Mouse (Mus musculus) limb, embryonic 12.5 days (tissue): ENCODE results near the gene Inpp5d. TPM values are rescaled to one million over a fixed set of nuclear protein-coding genes. Genes with fewer than 3 reads are reported as not detected.

Source experiments
- ATAC-seq: fragments of 200-750 bp; cut with Nextera tagmentation; 2 replicates; pipeline ENCODE4 v1.8.0; 2017; ENCODE audit warnings: low read depth, moderate TSS enrichment; ENCODE audit not compliant: insufficient number of reproducible peaks, insufficient read depth, low FRiP score, low TSS enrichment
- H3K27ac ChIP-seq: fragments of 300-500 bp; sonication (generic); 2 replicates; pipeline ENCODE4 v1.5.1; 2016; ENCODE audit warnings: mild to moderate bottlenecking, moderate library complexity
- H3K27me3 ChIP-seq: fragments of 300-500 bp; sonication (generic); 2 replicates; pipeline ENCODE4 v1.6.1; 2016; ENCODE audit warnings: mild to moderate bottlenecking, moderate library complexity
- H3K36me3 ChIP-seq: fragments of 300-500 bp; sonication (generic); 2 replicates; pipeline ENCODE4 v1.6.1; 2016; ENCODE audit warnings: mild to moderate bottlenecking, moderate library complexity
- H3K4me1 ChIP-seq: fragments of 300-500 bp; sonication (generic); replicated peaks from 2 replicates; pipeline ENCODE4 v1.6.1; 2016
- H3K4me2 ChIP-seq: fragments of 300-500 bp; sonication (generic); 2 replicates; pipeline ENCODE4 v1.6.1; 2016; ENCODE audit warnings: mild to moderate bottlenecking, moderate library complexity
- H3K4me3 ChIP-seq: fragments of 300-500 bp; sonication (generic); replicated peaks from 2 replicates; pipeline ENCODE4 v1.5.1; 2016; ENCODE audit warnings: mild to moderate bottlenecking
- H3K9ac ChIP-seq: fragments of 300-500 bp; sonication (generic); replicated peaks from 2 replicates; pipeline ENCODE4 v1.6.1; 2016; ENCODE audit warnings: mild to moderate bottlenecking, moderate library complexity
- H3K9me3 ChIP-seq: fragments of 300-500 bp; sonication (generic); 2 replicates; pipeline ENCODE4 v1.6.1; 2016; ENCODE audit warnings: mild to moderate bottlenecking, moderate library complexity
- WGBS: fragments of 180-500 bp; shearing (Covaris S2); methylation state at CpG from one replicate; pipeline ENCODE4 v1.1.7; 2016; 5-methylcytosine and 5-hydroxymethylcytosine counted together
- polyA plus RNA-seq: library from polyadenylated mRNA; unstranded; fragments of >200 nt; fragmentation: Nextera tagmentation; extraction: Ambion mirVana; gene quantifications from 2 replicates; pipeline ENCODE4 v1.2.1, GENCODE M21; 2016

Inpp5d gene
- polyA plus RNA-seq, 1 experiment from 2014 or later = 3.6 TPM

GRCm38 (mm10) chr1:87709661-87710270 is 89.7 kb downstream of the Inpp5d start:
- no peak overlapping the region for H3K4me3 ChIP-seq
- no peaks in the 10 kb centered on the region for H3K4me1 ChIP-seq
- WGBS = 81% methylated on average over 7 of the region's 7 CpGs
- H3K9ac ChIP-seq = no peak overlapping the region
- ATAC-seq = no peak
- 0 out of 2 replicates have a peak, but pooled peaks cover 4% of the 10 kb centered on the region for H3K9me3 ChIP-seq
- no peak overlapping the region for H3K27ac ChIP-seq
- no peak overlapping the region for H3K4me2 ChIP-seq
- no peaks in the 10 kb centered on the region for H3K36me3 ChIP-seq
- no peaks in the 10 kb centered on the region for H3K27me3 ChIP-seq

- ATAC-seq = no peak
- Histone ChIP-seq H3K27me3 (no peaks in the 10 kb centered on the region), H3K4me2 (no peak overlapping the region), H3K27ac (no peak overlapping the region), H3K4me1 (no peaks in the 10 kb centered on the region), H3K9me3 (0 out of 2 replicates have a peak, but pooled peaks cover 4% of the 10 kb centered on the region), H3K36me3 (no peaks in the 10 kb centered on the region), H3K9ac (no peak overlapping the region), H3K4me3 (no peak overlapping the region)
- WGBS = 85% methylated on average over 10 of the region's 10 CpGs
Measured at GRCm38 (mm10) chr1:87711938-87712613, 92.0 kb downstream of the Inpp5d start.

- Histone ChIP-seq H3K9me3 (0 out of 2 replicates have a peak, but pooled peaks cover 4% of the 10 kb centered on the region), H3K4me1 (no peaks in the 10 kb centered on the region), H3K4me2 (no peak overlapping the region), H3K36me3 (no peaks in the 10 kb centered on the region), H3K27me3 (no peaks in the 10 kb centered on the region), H3K4me3 (no peak overlapping the region), H3K9ac (no peak overlapping the region), H3K27ac (no peak overlapping the region)
- no peak for ATAC-seq
- 57% methylated on average over 1 of the region's 1 CpGs for whole genome bisulfite sequencing
Measured at GRCm38 (mm10) chr1:87712614-87712971, 92.5 kb downstream of the Inpp5d start.

GRCm38 (mm10) chr1:87721382-87721781 is 101.3 kb downstream of the Inpp5d start:
- H3K27ac ChIP-seq = no peak overlapping the region
- no peaks in the 10 kb centered on the region for H3K27me3 ChIP-seq
- no peak overlapping the region for H3K9ac ChIP-seq
- H3K4me1 ChIP-seq = no peaks in the 10 kb centered on the region
- no peak overlapping the region for H3K4me3 ChIP-seq
- H3K36me3 ChIP-seq = no peaks in the 10 kb centered on the region
- 0 out of 2 replicates have a peak, but pooled peaks cover 5% of the 10 kb centered on the region for H3K9me3 ChIP-seq
- no peak overlapping the region for H3K4me2 ChIP-seq
- no peak for ATAC-seq
- 31% methylated on average over 8 of the region's 8 CpGs for WGBS

- no peak for ATAC-seq
- no peak overlapping the region for H3K4me3 ChIP-seq
- WGBS = 39% methylated on average over 2 of the region's 2 CpGs
- no peak overlapping the region for H3K4me2 ChIP-seq
- H3K36me3 ChIP-seq = no peaks in the 10 kb centered on the region
- no peaks in the 10 kb centered on the region for H3K4me1 ChIP-seq
- H3K27me3 ChIP-seq = no peaks in the 10 kb centered on the region
- H3K9ac ChIP-seq = no peak overlapping the region
- 0 out of 2 replicates have a peak, but pooled peaks cover 5% of the 10 kb centered on the region for H3K9me3 ChIP-seq
- no peak overlapping the region for H3K27ac ChIP-seq
Measured at GRCm38 (mm10) chr1:87722081-87722480, 102.0 kb downstream of the Inpp5d start.

GRCm38 (mm10) chr1:87723351-87723750 is 103.2 kb downstream of the Inpp5d start:
- Histone ChIP-seq H3K27ac (no peak overlapping the region), H3K27me3 (no peaks in the 10 kb centered on the region), H3K9ac (no peak overlapping the region), H3K4me2 (no peak overlapping the region), H3K36me3 (no peaks in the 10 kb centered on the region), H3K4me1 (no peaks in the 10 kb centered on the region), H3K4me3 (no peak overlapping the region), H3K9me3 (0 out of 2 replicates have a peak, but pooled peaks cover 5% of the 10 kb centered on the region)
- ATAC-seq = no peak
- 68% methylated on average over 4 of the region's 4 CpGs for WGBS

- H3K9ac ChIP-seq = no peak overlapping the region
Measured at GRCm38 (mm10) chr1:87729070-87729469, 109.0 kb downstream of the Inpp5d start.

GRCm38 (mm10) chr1:87729850-87730249 is 109.7 kb downstream of the Inpp5d start:
- Histone ChIP-seq H3K27ac (no peak overlapping the region), H3K4me2 (no peak overlapping the region), H3K9ac (no peak overlapping the region), H3K36me3 (no peaks in the 10 kb centered on the region), H3K27me3 (no peaks in the 10 kb centered on the region), H3K9me3 (0 out of 2 replicates have a peak, but pooled peaks cover 5% of the 10 kb centered on the region), H3K4me3 (no peak overlapping the region), H3K4me1 (no peaks in the 10 kb centered on the region)
- WGBS = 76% methylated on average over 6 of the region's 6 CpGs
- ATAC-seq = no peak

More at GRCm38 (mm10) chr1:87729070-87729469, 109.0 kb downstream of the Inpp5d start:
- Histone ChIP-seq H3K27ac (no peak overlapping the region), H3K27me3 (no peaks in the 10 kb centered on the region), H3K9me3 (0 out of 2 replicates have a peak, but pooled peaks cover 5% of the 10 kb centered on the region), H3K36me3 (no peaks in the 10 kb centered on the region), H3K4me1 (no peaks in the 10 kb centered on the region), H3K4me3 (no peak overlapping the region), H3K4me2 (no peak overlapping the region)
- 71% methylated on average over 2 of the region's 2 CpGs for WGBS
- ATAC-seq = no peak

- Histone ChIP-seq H3K4me1 (no peaks in the 10 kb centered on the region), H3K27ac (no peak overlapping the region), H3K4me3 (no peak overlapping the region), H3K9me3 (0 out of 2 replicates have a peak, but pooled peaks cover 4% of the 10 kb centered on the region), H3K27me3 (no peaks in the 10 kb centered on the region), H3K9ac (no peak overlapping the region), H3K4me2 (no peak overlapping the region), H3K36me3 (no peaks in the 10 kb centered on the region)
- 80% methylated on average over 7 of the region's 7 CpGs for WGBS
- no peak for ATAC-seq
Measured at GRCm38 (mm10) chr1:87730271-87730670, 110.2 kb downstream of the Inpp5d start.

GRCm38 (mm10) chr1:87733212-87733611 is 113.1 kb downstream of the Inpp5d start:
- Histone ChIP-seq H3K4me3 (no peak overlapping the region), H3K9me3 (no peaks in the 10 kb centered on the region), H3K9ac (no peak overlapping the region), H3K27me3 (no peaks in the 10 kb centered on the region), H3K27ac (no peak overlapping the region), H3K4me1 (no peaks in the 10 kb centered on the region), H3K36me3 (no peaks in the 10 kb centered on the region), H3K4me2 (no peak overlapping the region)
- 90% methylated on average over 5 of the region's 5 CpGs for WGBS
- no peak for ATAC-seq

- Histone ChIP-seq H3K27me3 (no peaks in the 10 kb centered on the region; the same call in 1 of the 2 replicates), H3K4me2 (no peak overlapping the region)
- WGBS = 79% methylated on average over 3 of the region's 3 CpGs
Measured at GRCm38 (mm10) chr1:87734153-87734552, 114.0 kb downstream of the Inpp5d start.

More at GRCm38 (mm10) chr1:87734153-87734552, 114.0 kb downstream of the Inpp5d start:
- Histone ChIP-seq H3K4me1 (no peaks in the 10 kb centered on the region), H3K9me3 (no peaks in the 10 kb centered on the region), H3K4me3 (no peak overlapping the region), H3K27ac (no peak overlapping the region), H3K9ac (no peak overlapping the region), H3K36me3 (no peaks in the 10 kb centered on the region)
- no peak for ATAC-seq
